Mouse (Mus musculus) small intestine, adult 2 months (tissue): ENCODE measurements at regions not wholly inside any gene's neighbourhood (a gene's known extent, or its start where the extent isn't known, plus 50 kb on each side); places are given as distances from the start of the nearest gene placed in this dataset.

Experiments used
- CTCF ChIP-seq: fragments of 200-500 bp; IDR thresholded peaks from 2 replicates; pipeline ENCODE4 v1.5.1; 2012; ENCODE audit warnings: low read depth, mild to moderate bottlenecking, control low read depth, inconsistent platforms, low read length, moderate library complexity, mixed read lengths; ENCODE audit not compliant: insufficient replicate concordance, insufficient read length; ENCODE audit errors: extremely low read depth
- POLR2A ChIP-seq: fragments of 200-500 bp; IDR thresholded peaks from 2 replicates; pipeline ENCODE4 v1.6.1; 2012; ENCODE audit warnings: low read depth, mild to moderate bottlenecking, control low read depth, inconsistent platforms, low read length, moderate library complexity

GRCm38 (mm10) chr9:61638908-61639307 is 266.7 kb downstream of the Tle3 start:
- TF ChIP-seq CTCF (no peak), POLR2A (no peak)
